Mouse (Mus musculus) lung, postnatal 0 days (tissue): Measurements from ENCODE around the gene Kcnj1.

Source experiments
- CTCF ChIP-seq: IDR thresholded peaks from 2 replicates; pipeline ENCODE4 v1.5.1; 2016; ENCODE audit warnings: antibody characterized with exemption, mild to moderate bottlenecking
- EP300 ChIP-seq: IDR thresholded peaks from 2 replicates; pipeline ENCODE4 v1.6.1; 2016; ENCODE audit warnings: antibody characterized with exemption, mild to moderate bottlenecking, control low read depth

DNA sequence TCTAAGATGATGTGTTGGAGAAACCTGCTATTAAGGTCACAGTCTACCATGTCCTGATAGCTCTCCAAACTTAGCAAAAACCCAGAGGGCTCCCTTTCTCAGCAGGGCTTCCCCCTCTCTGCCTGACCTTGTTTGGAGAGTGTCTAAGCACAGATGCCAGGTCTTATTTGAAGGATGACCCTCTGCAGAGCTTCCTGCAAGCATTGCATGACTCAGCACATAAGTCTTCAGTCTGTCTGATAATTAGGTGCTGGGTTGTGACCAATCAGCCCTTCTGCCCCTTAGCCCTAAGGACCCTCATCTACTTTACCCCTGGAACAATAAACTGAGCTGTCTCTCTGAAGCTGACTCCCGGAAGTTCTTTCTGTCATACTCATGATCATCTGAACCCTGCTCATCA is 11.5 kb upstream of the Kcnj1 start:
- TF ChIP-seq CTCF (no peak), EP300 (no peak)
